Mouse (Mus musculus) v-Abl transformed pro-B cells (cell line): ENCODE results near the gene Selenop.

ENCODE experiments used
- in situ Hi-C, 2 experiments: fragments of 400-800 bp; cut with MboI; formaldehyde crosslinking; loops; one replicate each; pipeline ENCODE4 v1.15.1; 2025; ENCODE audit not compliant: unreplicated experiment in 2 of 2

Gene Selenop

DNA sequence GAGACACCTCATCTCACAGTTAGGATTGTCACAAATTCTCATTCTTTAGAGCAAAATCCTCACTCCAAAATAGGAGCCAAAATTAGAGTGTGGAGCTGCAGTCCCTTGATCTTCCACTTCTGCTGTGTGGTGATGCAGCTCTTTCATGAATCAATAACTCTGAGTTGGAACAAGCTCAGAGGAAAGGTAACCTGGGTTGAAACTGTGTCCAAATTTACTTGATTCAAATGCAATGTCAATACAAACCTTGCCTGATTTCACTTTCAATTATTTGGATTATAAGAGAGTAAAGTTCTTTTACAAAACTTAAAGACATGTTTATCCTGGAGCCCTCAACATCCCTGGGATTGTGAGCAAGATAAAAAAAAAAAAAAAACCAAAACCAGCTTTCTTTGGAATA, 54.7 kb downstream of the Selenop start:
- in situ Hi-C loops, result no loop called here
